Mouse (Mus musculus): ENCODE results near the gene Spg20. TPM values are rescaled to one million over a fixed set of nuclear protein-coding genes. Genes with fewer than 3 reads are reported as not detected.

Spg20 gene
- total and polyA plus RNA-seq, 2 experiments: 12.6 to 19.1 TPM

- TF ChIP-seq POLR2A (IDR thresholded peaks at IDR 0.05; ENCODE audit: extremely low read depth, insufficient read depth, low read length) (no peak), CTCF (IDR thresholded peaks at IDR 0.05; ENCODE audit: low read depth, low read length) (no peak)
- no peak overlapping the region for H3K27ac ChIP-seq (replicated peaks; ENCODE audit: insufficient read depth, low read depth, low read length)
- no peaks in the 10 kb centered on the region for H3K4me1 ChIP-seq (ENCODE audit: control insufficient read depth, insufficient read depth, low read length)
- no peaks in the 10 kb centered on the region for H3K79me2 ChIP-seq (ENCODE audit: control insufficient read depth, insufficient read depth, low read length)
- 87% methylated on average over 7 of the region's 7 CpGs for WGBS
- H3K4me3 ChIP-seq (ENCODE audit: insufficient read depth, low read depth, low read length): no peak overlapping the region
- no peaks in the 10 kb centered on the region for H3K27me3 ChIP-seq (ENCODE audit: control insufficient read depth, insufficient read depth, low read length)
- no peak for DNase-seq (ENCODE audit: extremely low read depth, low read depth, low spot score)
- no peak overlapping the region for H3K9ac ChIP-seq (ENCODE audit: low read depth, low read length)
- no peaks in the 10 kb centered on the region for H3K36me3 ChIP-seq (ENCODE audit: control insufficient read depth, insufficient read depth, low read length)
These were observed 42.3 kb downstream of the Spg20 start for GRCm38 (mm10) chr3:55154163-55154562.

GRCm38 (mm10) chr3:55157413-55157812 is 45.5 kb downstream of the Spg20 start:
- no peak overlapping the region for H3K27ac ChIP-seq (replicated peaks; ENCODE audit: insufficient read depth, low read depth, low read length)
- WGBS: 56% methylated on average over 5 of the region's 5 CpGs
- H3K9ac ChIP-seq (ENCODE audit: low read depth, low read length): no peak overlapping the region
- no peak for DNase-seq (ENCODE audit: extremely low read depth, low read depth, low spot score)
- no peaks in the 10 kb centered on the region for H3K27me3 ChIP-seq (ENCODE audit: control insufficient read depth, insufficient read depth, low read length)
- H3K79me2 ChIP-seq (ENCODE audit: control insufficient read depth, insufficient read depth, low read length): no peaks in the 10 kb centered on the region
- TF ChIP-seq POLR2A (IDR thresholded peaks at IDR 0.05; ENCODE audit: extremely low read depth, insufficient read depth, low read length) (no peak), CTCF (IDR thresholded peaks at IDR 0.05; ENCODE audit: low read depth, low read length) (no peak)
- H3K36me3 ChIP-seq (ENCODE audit: control insufficient read depth, insufficient read depth, low read length): no peaks in the 10 kb centered on the region
- no peak overlapping the region for H3K4me3 ChIP-seq (ENCODE audit: insufficient read depth, low read depth, low read length)
- H3K4me1 ChIP-seq (ENCODE audit: control insufficient read depth, insufficient read depth, low read length): no peaks in the 10 kb centered on the region

DNA sequence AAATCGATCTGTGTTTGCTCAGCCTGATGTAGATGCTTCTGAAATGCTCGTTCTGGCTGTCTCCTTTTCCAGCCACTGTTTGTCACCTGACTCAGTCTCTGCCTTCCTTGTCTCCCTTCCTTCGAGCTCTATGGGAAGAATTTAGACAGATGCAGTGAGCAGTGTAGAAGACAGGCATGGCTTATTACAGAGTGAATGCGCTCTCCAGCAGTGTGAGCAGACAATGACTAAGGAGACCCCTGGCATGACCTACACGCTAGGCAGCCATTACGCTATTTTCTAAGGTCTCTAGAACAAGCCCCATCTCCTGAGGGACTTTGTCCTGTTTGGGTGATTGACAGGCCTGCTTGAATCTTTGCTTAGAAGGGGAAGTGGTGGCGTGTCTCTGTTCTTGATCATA is 49.2 kb downstream of the Spg20 start:
- H3K79me2 ChIP-seq (ENCODE audit: control insufficient read depth, insufficient read depth, low read length): no peaks in the 10 kb centered on the region
- H3K36me3 ChIP-seq (ENCODE audit: control insufficient read depth, insufficient read depth, low read length): no peaks in the 10 kb centered on the region
- WGBS: 76% methylated on average over 7 of the region's 7 CpGs
- H3K4me1 ChIP-seq (ENCODE audit: control insufficient read depth, insufficient read depth, low read length): no peaks in the 10 kb centered on the region
- no peaks in the 10 kb centered on the region for H3K27me3 ChIP-seq (ENCODE audit: control insufficient read depth, insufficient read depth, low read length)
- TF ChIP-seq POLR2A (IDR thresholded peaks at IDR 0.05; ENCODE audit: extremely low read depth, insufficient read depth, low read length): no peak
- TF ChIP-seq CTCF (IDR thresholded peaks at IDR 0.05; ENCODE audit: low read depth, low read length): no peak
- DNase-seq (ENCODE audit: extremely low read depth, low read depth, low spot score): no peak
- H3K9ac ChIP-seq (ENCODE audit: low read depth, low read length): no peak overlapping the region
- no peak overlapping the region for H3K27ac ChIP-seq (replicated peaks; ENCODE audit: insufficient read depth, low read depth, low read length)
- H3K4me3 ChIP-seq (ENCODE audit: insufficient read depth, low read depth, low read length): no peak overlapping the region

DNA sequence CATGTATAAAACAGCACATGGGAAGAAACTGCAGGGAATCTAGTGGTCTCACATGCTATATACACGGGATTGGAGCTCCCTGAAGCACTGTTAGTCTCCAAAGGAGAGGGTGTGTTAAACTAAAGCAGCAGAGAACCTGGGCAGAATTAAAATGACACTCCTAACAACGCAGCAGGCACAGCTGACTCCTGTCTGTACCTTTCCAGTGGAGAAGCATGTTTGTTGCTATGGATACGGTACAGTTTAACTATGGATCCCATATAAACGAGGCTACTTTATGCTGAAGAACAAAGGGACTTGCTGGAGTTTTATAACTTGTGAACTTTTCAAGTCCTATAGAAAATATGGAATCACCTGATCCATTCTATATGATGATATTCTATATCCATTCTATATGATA is 51.6 kb downstream of the Spg20 start:
- 69% methylated on average over 4 of the region's 4 CpGs for WGBS
- no peak overlapping the region for H3K27ac ChIP-seq (replicated peaks; ENCODE audit: insufficient read depth, low read depth, low read length)
- no peak overlapping the region for H3K4me3 ChIP-seq (ENCODE audit: insufficient read depth, low read depth, low read length)

GRCm38 (mm10) chr3:55172478-55172877 is 60.6 kb downstream of the Spg20 start:
- DNase-seq (ENCODE audit: extremely low read depth, low read depth, low spot score): no peak
- H3K9ac ChIP-seq (ENCODE audit: low read depth, low read length): no peak overlapping the region
- no peaks in the 10 kb centered on the region for H3K36me3 ChIP-seq (ENCODE audit: control insufficient read depth, insufficient read depth, low read length)
- H3K27ac ChIP-seq (replicated peaks; ENCODE audit: insufficient read depth, low read depth, low read length): no peak overlapping the region
- H3K4me3 ChIP-seq (ENCODE audit: insufficient read depth, low read depth, low read length): no peak overlapping the region
- 68% methylated on average over 3 of the region's 3 CpGs for WGBS
- H3K4me1 ChIP-seq (ENCODE audit: control insufficient read depth, insufficient read depth, low read length): no peaks in the 10 kb centered on the region
- no peaks in the 10 kb centered on the region for H3K27me3 ChIP-seq (ENCODE audit: control insufficient read depth, insufficient read depth, low read length)
- TF ChIP-seq CTCF (IDR thresholded peaks at IDR 0.05; ENCODE audit: low read depth, low read length): no peak
- TF ChIP-seq POLR2A (IDR thresholded peaks at IDR 0.05; ENCODE audit: extremely low read depth, insufficient read depth, low read length): no peak
- no peaks in the 10 kb centered on the region for H3K79me2 ChIP-seq (ENCODE audit: control insufficient read depth, insufficient read depth, low read length)

More for the DNA sequence above, 51.6 kb downstream of the Spg20 start:
- no peaks in the 10 kb centered on the region for H3K4me1 ChIP-seq (ENCODE audit: control insufficient read depth, insufficient read depth, low read length)
- no peak overlapping the region for H3K9ac ChIP-seq (ENCODE audit: low read depth, low read length)
- no peaks in the 10 kb centered on the region for H3K27me3 ChIP-seq (ENCODE audit: control insufficient read depth, insufficient read depth, low read length)
- no peak for DNase-seq (ENCODE audit: extremely low read depth, low read depth, low spot score)
- H3K36me3 ChIP-seq (ENCODE audit: control insufficient read depth, insufficient read depth, low read length): no peaks in the 10 kb centered on the region
- no peaks in the 10 kb centered on the region for H3K79me2 ChIP-seq (ENCODE audit: control insufficient read depth, insufficient read depth, low read length)
- no peak for TF ChIP-seq POLR2A (IDR thresholded peaks at IDR 0.05; ENCODE audit: extremely low read depth, insufficient read depth, low read length)
- TF ChIP-seq CTCF (IDR thresholded peaks at IDR 0.05; ENCODE audit: low read depth, low read length): no peak

GRCm38 (mm10) chr3:55177271-55177670 is 65.4 kb downstream of the Spg20 start:
- Histone ChIP-seq H3K4me1 (ENCODE audit: control insufficient read depth, insufficient read depth, low read length) (no peaks in the 10 kb centered on the region), H3K27ac (replicated peaks; ENCODE audit: insufficient read depth, low read depth, low read length) (no peak overlapping the region), H3K79me2 (ENCODE audit: control insufficient read depth, insufficient read depth, low read length) (no peaks in the 10 kb centered on the region), H3K4me3 (ENCODE audit: insufficient read depth, low read depth, low read length) (no peak overlapping the region), H3K27me3 (ENCODE audit: control insufficient read depth, insufficient read depth, low read length) (no peaks in the 10 kb centered on the region), H3K36me3 (ENCODE audit: control insufficient read depth, insufficient read depth, low read length) (no peaks in the 10 kb centered on the region), H3K9ac (ENCODE audit: low read depth, low read length) (no peak overlapping the region)
- 62% methylated on average over 6 of the region's 6 CpGs for WGBS
- DNase-seq (ENCODE audit: extremely low read depth, low read depth, low spot score): no peak
- no peak for TF ChIP-seq CTCF (IDR thresholded peaks at IDR 0.05; ENCODE audit: low read depth, low read length)
- TF ChIP-seq POLR2A (IDR thresholded peaks at IDR 0.05; ENCODE audit: extremely low read depth, insufficient read depth, low read length): no peak
